Mouse (Mus musculus): Measurements from ENCODE around the gene Gucy2g. TPM values are rescaled to one million over a fixed set of nuclear protein-coding genes. Genes with fewer than 3 reads are reported as not detected.
"Not testable (repeated sequence)": the region's sequence is repeated elsewhere in the genome, so short reads cannot be mapped to it uniquely, and the experiment has no call there.

The Gucy2g gene
- polyA plus RNA-seq, 1 experiment = 0.32 TPM

DNA sequence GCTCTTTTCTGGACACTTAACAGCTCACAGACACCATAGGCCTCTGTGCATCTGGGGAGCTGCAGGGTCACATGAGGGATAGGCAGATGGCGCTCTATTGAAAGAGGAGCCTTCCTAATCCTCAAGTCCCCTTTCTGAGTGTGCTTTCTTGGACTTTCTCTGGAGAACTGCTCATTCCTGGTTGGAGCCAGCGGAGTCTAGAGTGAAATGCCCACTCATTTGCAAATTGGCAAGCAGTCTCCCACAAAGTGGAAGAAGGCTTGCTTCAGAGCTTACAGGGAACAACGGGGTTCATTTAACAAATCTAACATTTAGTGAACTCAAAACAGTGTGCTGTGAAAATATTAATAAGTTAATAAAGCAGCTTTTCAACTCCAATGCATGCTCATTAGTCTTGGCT, 63.9 kb downstream of the Gucy2g start:
- no peaks in the 10 kb centered on the region for H3K4me1 ChIP-seq (ENCODE audit: control insufficient read depth, insufficient read depth, low read length)
- no peak for DNase-seq
- H3K4me3 ChIP-seq (replicated peaks; ENCODE audit: extremely low read depth, low read depth, low read length) = no peak overlapping the region
- no peak for TF ChIP-seq POLR2A (IDR thresholded peaks at IDR 0.05; ENCODE audit: borderline replicate concordance, extremely low read depth, low read depth, low read length)
- TF ChIP-seq CTCF (IDR thresholded peaks at IDR 0.05; ENCODE audit: insufficient read depth, low read length) = no peak
- WGBS = 90% methylated on average over 3 of the region's 3 CpGs

DNA sequence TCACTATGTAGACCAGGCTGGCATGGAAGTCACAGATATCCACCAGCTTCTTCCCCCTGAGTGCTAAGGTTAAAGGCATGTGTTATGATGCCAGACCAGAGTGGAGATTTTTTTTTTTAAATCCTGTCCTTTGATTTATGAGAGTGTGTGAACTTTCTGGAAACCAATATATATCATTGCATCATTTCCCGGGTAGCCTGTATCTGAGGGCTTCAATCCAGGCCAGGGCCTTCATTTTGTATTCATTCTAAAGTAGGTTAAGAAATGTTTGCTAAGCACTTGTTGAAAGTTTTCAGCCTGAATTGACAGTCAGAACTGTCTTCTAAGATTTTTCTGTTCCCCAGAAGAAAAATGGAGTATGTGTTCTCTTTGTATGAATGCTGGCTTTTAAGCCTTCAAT, 69.5 kb downstream of the Gucy2g start:
- WGBS = 26% methylated on average over 1 of the region's 1 CpGs
- Histone ChIP-seq H3K4me3 (replicated peaks; ENCODE audit: extremely low read depth, low read depth, low read length) (no peak overlapping the region), H3K4me1 (ENCODE audit: control insufficient read depth, insufficient read depth, low read length) (peaks cover 3% of the 10 kb centered on the region; the same call in 1 of the 2 replicates)
- TF ChIP-seq POLR2A (IDR thresholded peaks at IDR 0.05; ENCODE audit: borderline replicate concordance, extremely low read depth, low read depth, low read length) (no peak), CTCF (IDR thresholded peaks at IDR 0.05; ENCODE audit: insufficient read depth, low read length) (no peak)
- DNase-seq = no peak

DNA sequence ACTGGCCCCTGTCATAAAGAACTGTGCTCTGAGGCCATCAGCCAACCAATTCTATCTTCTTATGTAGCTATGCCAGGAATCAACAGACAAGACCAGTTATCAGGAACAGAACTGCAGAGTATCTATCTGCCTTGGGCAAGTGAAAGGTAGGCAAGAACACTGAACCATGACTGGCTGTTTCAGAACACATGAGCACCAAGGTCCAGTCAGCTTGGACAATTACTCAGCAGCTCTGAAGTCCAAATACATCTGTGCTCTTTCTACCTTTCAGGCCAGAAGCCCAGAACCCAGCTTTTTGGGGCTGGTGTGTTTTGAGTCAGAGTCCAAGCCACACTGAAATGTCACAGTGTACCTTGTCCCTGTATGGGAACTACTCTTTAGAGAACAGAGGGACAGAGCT, 70.6 kb downstream of the Gucy2g start:
- no peak for TF ChIP-seq POLR2A (IDR thresholded peaks at IDR 0.05; ENCODE audit: borderline replicate concordance, extremely low read depth, low read depth, low read length)
- no peak for TF ChIP-seq CTCF (IDR thresholded peaks at IDR 0.05; ENCODE audit: insufficient read depth, low read length)
- peaks cover 3% of the 10 kb centered on the region; the same call in 1 of the 2 replicates for H3K4me1 ChIP-seq (ENCODE audit: control insufficient read depth, insufficient read depth, low read length)
- DNase-seq = no peak
- H3K4me3 ChIP-seq (replicated peaks; ENCODE audit: extremely low read depth, low read depth, low read length) = no peak overlapping the region

DNA sequence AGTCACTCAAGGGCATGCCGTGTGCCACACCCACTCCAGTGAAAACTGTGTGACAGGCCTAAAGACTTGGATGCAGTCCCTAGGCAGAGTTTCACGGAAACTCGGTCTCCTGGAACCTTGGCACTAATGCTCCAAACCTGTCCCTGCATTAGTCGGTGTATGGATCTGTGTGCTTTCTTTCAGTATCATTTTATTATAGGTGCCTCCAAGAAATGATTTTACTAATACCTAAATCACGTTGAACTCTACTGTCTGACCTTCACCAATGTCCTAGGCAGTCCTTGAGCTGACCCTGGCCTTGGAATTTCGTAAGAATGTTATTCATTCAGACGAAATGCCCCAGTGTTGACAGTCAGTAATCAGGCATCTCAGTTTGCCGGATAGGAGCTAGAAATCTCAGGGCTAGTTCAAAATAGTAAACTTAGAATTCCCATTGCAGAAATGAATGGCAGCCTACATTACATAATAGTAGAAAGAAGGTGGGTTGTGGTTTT, 71.8 kb downstream of the Gucy2g start:
- DNase-seq; H3K4me3 ChIP-seq (replicated peaks; ENCODE audit: extremely low read depth, low read depth, low read length); H3K4me1 ChIP-seq (ENCODE audit: control insufficient read depth, insufficient read depth, low read length): not testable (repeated sequence)
- WGBS = 69% methylated on average over 8 of the region's 8 CpGs

DNA sequence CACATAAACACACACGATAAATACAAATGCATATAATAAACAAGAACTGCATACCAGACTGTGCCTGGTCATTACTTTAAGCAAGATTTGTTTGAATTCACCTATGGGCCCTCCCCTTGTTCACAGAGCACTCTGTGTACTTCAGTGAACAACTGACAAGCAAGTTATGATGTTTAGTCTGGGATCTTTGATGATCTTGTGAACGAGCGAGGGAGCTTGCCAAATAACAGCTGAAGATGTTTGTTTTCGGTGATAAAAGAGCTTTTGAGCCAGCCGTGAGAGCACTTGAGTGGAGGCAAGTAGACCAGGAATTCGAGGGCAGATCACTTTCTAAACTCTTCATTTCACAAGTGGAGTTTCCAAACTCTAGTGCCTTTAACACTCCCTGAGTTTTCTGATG, 72.7 kb downstream of the Gucy2g start:
- Histone ChIP-seq H3K4me1 (ENCODE audit: control insufficient read depth, insufficient read depth, low read length) (peaks cover 3% of the 10 kb centered on the region; the same call in 1 of the 2 replicates), H3K4me3 (replicated peaks; ENCODE audit: extremely low read depth, low read depth, low read length) (no peak overlapping the region)
- 32% methylated on average over 6 of the region's 6 CpGs for WGBS
- TF ChIP-seq POLR2A (IDR thresholded peaks at IDR 0.05; ENCODE audit: borderline replicate concordance, extremely low read depth, low read depth, low read length) = no peak
- no peak for TF ChIP-seq CTCF (IDR thresholded peaks at IDR 0.05; ENCODE audit: insufficient read depth, low read length)
- DNase-seq = peak; percentile 45

DNA sequence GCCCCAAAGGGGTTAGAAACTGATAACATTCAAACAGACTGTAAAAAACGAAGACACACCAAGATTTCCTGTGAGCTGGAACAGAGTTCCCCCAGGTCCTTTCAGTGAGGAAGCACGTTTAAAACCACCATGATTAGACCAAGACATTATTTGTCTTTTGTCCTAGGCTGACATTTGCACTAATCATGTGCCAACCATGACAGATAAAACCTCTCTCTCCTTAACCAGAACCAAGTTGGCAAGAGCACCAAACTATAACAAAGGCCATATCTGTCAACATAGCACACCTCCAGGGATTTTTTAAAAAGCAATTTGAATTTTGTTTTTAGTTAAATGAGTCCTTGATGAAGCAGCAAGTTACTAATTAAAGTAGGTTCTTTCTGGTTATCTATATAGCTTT, 73.3 kb downstream of the Gucy2g start:
- TF ChIP-seq CTCF (IDR thresholded peaks at IDR 0.05; ENCODE audit: insufficient read depth, low read length) (no peak), POLR2A (IDR thresholded peaks at IDR 0.05; ENCODE audit: borderline replicate concordance, extremely low read depth, low read depth, low read length) (no peak)
- no peak for DNase-seq
- 42% methylated on average over 2 of the region's 2 CpGs for WGBS
- H3K4me3 ChIP-seq (replicated peaks; ENCODE audit: extremely low read depth, low read depth, low read length) = no peak overlapping the region
- H3K4me1 ChIP-seq (ENCODE audit: control insufficient read depth, insufficient read depth, low read length) = peaks cover 3% of the 10 kb centered on the region; the same call in 1 of the 2 replicates

DNA sequence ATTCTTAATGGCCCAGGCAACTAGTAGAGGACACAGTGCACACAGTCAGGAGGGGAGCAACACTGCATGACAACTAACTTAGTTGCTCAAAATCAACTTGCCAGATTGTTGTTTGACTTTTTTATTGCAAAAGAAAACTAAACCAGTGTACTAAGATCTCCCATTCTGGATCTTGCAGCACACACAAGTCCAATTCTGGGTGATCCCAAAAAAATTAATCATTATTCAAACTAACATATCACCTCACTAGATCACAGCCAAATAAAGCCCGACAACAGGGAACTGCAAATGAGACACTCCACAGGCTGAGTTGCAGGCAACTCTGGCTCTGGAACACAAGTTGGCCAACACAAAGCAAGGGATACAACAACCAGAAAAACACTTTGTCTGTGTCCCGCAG, 74.3 kb downstream of the Gucy2g start:
- TF ChIP-seq POLR2A (IDR thresholded peaks at IDR 0.05; ENCODE audit: borderline replicate concordance, extremely low read depth, low read depth, low read length) (no peak), CTCF (IDR thresholded peaks at IDR 0.05; ENCODE audit: insufficient read depth, low read length) (no peak)
- Histone ChIP-seq H3K4me3 (replicated peaks; ENCODE audit: extremely low read depth, low read depth, low read length) (no peak overlapping the region), H3K4me1 (ENCODE audit: control insufficient read depth, insufficient read depth, low read length) (peaks cover 3% of the 10 kb centered on the region; the same call in 1 of the 2 replicates)
- DNase-seq = no peak
- 69% methylated on average over 2 of the region's 2 CpGs for WGBS

DNA sequence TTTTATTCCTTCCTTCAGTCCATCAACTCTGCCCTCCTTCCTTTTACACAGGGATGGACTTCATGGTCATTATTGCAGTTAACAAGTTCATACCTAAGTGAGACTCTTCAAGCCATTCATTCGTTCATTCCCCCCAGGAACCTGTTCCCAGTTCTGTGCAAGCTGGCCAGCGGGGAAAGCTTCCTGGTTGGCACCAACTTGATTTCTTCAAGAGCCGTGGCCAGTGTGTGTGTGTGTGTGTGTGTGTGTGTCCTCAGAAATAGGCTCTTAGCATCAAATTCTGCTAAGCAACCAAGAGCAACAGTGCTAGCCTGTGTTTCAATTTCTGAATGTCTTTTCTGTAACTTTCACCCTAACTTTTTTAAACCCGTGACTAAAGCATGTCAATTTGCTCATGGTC, 75.1 kb downstream of the Gucy2g start:
- peaks cover 3% of the 10 kb centered on the region; the same call in 1 of the 2 replicates for H3K4me1 ChIP-seq (ENCODE audit: control insufficient read depth, insufficient read depth, low read length)
- WGBS = 47% methylated on average over 4 of the region's 4 CpGs
- TF ChIP-seq POLR2A (IDR thresholded peaks at IDR 0.05; ENCODE audit: borderline replicate concordance, extremely low read depth, low read depth, low read length) (no peak), CTCF (IDR thresholded peaks at IDR 0.05; ENCODE audit: insufficient read depth, low read length) (no peak)
- H3K4me3 ChIP-seq (replicated peaks; ENCODE audit: extremely low read depth, low read depth, low read length) = no peak overlapping the region
- no peak for DNase-seq

DNA sequence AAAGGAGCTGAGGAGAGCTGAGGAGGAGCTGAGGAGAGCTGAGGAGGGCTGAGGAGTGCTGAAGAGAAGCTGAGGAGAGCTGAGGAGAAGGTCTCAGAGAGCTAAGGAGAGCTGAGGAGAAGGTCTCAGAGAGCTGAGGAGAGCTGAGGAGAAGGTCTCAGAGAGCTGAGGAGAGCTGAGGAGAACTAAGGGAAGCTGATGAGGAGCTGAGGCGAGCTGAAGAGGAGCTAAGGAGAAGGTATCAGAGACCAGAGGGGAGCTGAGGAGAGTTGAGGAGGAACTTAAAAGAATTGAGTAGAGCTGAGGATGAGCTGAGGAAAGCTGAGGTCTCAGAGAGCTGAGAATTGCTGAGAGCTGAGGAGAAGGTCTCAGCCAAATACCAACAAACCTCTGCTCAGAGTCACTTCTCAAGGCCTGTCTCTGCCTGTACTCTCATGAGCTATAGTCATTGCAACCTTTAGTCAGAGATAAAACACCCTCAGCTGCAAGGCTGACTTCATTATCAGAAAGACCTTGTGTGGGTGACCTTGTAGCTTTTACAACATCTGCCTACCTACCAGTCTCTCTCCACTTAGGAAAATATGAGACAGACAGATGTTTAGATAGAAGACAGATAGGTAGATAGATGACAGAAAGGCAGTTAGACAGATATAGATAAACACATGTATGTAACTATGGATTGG, 75.7 kb downstream of the Gucy2g start:
- Histone ChIP-seq H3K4me1 (ENCODE audit: control insufficient read depth, insufficient read depth, low read length) (peaks cover 3% of the 10 kb centered on the region; the same call in 1 of the 2 replicates), H3K4me3 (replicated peaks; ENCODE audit: extremely low read depth, low read depth, low read length) (no peak overlapping the region)
- no peak for TF ChIP-seq CTCF (IDR thresholded peaks at IDR 0.05; ENCODE audit: insufficient read depth, low read length)
- no peak for TF ChIP-seq POLR2A (IDR thresholded peaks at IDR 0.05; ENCODE audit: borderline replicate concordance, extremely low read depth, low read depth, low read length)
- DNase-seq = no peak
- 56% methylated on average over 1 of the region's 1 CpGs for WGBS

DNA sequence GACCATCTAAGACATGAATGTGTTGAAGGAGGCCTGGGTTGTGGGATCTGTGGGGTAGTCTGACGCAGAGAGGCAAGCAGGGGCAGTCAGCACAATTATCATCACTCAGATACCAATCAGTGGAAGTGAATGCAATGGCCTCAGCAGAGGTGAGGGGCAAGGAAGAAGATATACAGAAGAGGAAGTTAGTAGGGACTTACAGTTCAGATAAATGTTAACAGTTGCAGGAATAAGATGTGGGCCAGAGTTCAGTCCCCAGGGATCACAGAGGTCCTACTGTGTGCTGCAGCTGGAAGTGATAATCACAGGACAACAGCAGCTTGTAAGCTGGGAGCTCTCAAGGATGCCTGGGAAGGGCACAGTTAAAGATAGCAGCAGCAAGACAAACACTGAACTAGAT, 76.9 kb downstream of the Gucy2g start:
- no peak for DNase-seq
- Histone ChIP-seq H3K4me1 (ENCODE audit: control insufficient read depth, insufficient read depth, low read length) (peaks cover 3% of the 10 kb centered on the region; the same call in 1 of the 2 replicates), H3K4me3 (replicated peaks; ENCODE audit: extremely low read depth, low read depth, low read length) (no peak overlapping the region)
- TF ChIP-seq CTCF (IDR thresholded peaks at IDR 0.05; ENCODE audit: insufficient read depth, low read length) (no peak), POLR2A (IDR thresholded peaks at IDR 0.05; ENCODE audit: borderline replicate concordance, extremely low read depth, low read depth, low read length) (no peak)
- 73% methylated on average over 1 of the region's 1 CpGs for WGBS

All from lung, adult 2 months (tissue).